Mouse (Mus musculus) mouse embryonic stem cell (cell line): ENCODE measurements around the gene Cdc42ep4.

Experiments
- in situ Hi-C, 2 experiments: fragments of 300-500 bp; cut with MboI; formaldehyde crosslinking; loops; 1 replicate in 1 of 2; 3 replicates in 1 of 2; pipeline ENCODE4 v1.14.3; 2019 to 2020; ENCODE audit warnings: low sequenced_read_pairs in 2 of 2, low pct_unique_long_range_greater_than_20kb in 1 of 2, mixed read lengths in 1 of 2; ENCODE audit not compliant: unreplicated experiment in 1 of 2

The Cdc42ep4 gene

DNA sequence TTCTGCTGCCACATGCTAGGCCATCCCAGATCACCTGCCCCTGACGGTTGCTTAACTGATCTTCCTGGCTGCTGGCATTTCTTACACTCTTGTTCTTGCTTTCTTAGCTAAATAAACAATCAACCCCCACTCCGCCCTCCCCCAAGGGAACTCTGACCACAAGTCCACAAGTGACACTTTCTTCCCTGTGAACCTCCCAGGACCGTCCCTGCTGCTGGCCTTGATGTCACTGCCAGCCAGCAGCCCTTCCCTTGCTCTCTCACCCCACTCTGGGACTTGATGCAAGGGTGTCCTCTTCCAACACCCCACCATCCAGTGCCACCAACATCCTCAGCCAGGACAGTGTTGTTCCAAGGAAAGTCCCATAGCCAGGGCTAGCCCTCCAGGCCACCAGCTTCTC is 20.8 kb downstream of the Cdc42ep4 start:
- in situ Hi-C loops, result no loop called here

DNA sequence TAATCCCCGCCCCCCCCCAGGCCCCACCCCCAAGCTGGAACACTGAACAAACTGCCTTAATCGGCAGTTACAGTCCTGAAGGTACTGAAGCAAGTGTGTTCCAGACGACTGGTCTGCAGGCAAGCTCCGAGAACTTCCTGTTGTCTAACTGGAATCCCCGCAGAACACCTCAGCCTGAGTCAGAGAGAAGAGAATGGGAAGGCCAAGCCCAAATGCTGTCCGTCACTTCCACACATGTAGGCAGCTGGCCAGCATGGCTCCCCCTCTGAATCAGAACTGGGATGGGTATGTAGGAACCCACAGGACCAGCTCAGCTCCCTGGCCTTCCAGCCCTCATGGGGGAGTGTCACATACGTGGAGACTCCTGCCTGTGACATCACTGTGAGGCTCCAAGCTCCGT is 21.8 kb downstream of the Cdc42ep4 start:
- in situ Hi-C loops, result no loop called here

DNA sequence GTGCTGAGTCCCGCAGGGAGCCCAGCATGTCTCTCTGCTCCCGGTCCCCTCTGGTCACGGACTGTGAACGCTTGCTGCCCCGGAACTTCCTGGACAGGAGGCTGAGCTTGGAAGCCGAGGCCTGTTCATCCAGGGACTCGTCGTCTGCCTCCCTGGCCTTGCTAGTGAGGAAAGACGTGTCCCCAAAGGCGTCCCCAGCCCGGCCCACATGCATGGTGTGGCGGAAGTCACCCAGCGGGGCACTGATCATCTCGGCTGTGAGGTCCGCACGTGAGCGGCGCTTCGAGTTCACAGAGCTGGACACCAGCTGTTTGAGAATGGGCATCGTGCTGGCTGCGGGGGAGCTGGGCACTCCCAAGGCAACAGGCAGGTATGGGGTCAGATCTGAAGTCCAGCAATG is 22.4 kb downstream of the Cdc42ep4 start:
- in situ Hi-C loops, result no loop called here

DNA sequence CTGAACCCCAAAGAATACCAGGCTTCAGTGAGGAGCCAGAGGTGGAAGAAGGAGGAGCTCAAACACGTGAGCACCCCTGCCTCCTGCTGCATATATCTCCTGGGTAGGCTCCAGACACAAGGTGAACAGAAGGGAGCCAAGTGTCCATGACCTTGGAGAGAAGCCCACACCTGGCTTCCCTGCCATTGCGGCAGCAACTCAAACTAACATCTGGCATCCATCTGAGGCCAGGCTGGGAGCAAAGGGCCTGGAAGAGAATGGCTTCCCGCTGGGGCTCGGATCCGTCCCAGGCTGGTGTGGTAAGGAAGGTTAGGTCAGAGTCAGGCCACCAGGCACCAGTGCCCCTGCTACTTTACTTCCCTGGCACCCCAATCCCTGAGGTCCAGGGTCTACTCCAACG is 23.7 kb downstream of the Cdc42ep4 start:
- in situ Hi-C loops, result no loop called here

DNA sequence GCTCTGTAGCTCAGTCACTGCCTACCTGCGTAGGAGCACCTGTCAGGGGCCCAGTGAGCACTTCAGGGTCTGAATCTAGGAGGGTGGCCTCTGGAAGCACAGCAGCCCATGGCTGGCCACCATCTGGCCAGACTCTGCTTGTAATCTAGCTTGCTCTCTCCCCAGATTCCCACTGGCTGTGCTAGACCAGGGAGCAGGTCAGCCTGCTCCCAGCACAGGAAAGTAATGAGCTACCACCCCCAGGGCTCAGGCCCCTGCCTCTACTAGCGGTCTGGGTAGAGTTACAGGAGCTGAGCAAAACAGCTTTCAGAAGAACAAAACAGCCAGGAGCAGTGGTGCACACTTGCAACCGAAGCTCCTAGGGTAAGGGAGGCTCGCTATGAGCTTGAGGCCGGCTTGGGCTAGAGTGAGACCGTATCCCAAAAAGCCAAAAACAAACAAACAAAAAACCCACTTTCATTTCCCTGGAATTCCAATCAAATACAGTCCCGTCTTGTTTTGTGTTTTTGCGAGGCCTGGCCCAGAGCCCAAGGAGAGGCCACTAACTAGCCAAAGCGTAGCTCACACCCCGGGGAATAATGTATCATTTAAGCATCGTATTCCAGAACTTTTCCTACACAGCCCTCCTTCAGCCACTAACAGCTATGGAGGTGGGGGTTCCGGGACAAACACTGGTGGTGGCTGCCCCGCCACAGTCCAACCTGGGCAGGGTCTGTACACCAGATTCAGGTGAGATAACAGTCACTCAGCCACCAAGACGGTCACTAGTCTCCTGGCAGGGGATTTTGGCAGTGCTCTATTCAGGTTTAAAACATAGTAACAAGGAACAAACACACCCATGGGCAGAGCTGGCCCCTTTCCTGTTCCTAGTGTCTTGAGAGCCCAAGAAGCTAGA is 24.4 kb downstream of the Cdc42ep4 start:
- in situ Hi-C loops, result no loop called here

DNA sequence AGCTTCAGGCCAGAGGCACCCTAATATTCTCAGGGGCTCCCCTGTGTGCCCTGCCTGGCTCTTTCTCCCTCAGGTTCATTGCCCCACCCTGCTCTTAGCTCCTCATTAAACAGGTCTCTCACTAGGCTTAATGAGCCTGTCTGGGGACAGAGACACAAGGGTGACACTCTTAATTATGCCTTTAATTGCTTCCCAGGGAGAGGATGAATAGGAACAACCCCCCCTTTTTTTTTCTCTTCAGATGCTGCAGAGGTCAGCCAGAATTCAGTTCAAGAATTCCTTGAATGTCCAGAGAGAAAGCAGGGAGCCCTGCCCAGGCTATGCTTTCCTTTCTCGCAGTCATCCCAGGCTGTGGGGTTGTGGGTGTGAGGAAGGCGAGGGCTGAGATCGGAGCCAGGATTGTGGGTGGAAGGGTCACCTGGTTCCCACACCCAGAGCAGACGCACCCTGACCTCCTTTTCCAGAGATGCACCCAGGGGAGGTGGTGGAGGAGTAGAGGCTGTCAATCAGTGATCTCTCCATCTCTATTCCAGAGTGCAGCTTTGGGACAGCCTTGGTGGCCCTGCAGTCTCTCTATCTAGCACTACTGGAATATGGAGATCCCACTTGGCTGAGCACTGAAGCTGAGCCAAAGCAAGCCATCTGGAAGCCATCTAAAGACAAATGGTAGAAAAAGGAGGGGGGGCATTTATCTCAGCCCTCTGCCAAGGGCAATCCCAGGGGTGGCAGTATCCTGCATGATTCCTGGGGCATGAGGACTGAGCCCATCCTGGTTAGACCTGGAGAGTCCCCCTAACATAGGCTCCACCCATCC is 26.2 kb downstream of the Cdc42ep4 start:
- in situ Hi-C loops, result no loop called here

DNA sequence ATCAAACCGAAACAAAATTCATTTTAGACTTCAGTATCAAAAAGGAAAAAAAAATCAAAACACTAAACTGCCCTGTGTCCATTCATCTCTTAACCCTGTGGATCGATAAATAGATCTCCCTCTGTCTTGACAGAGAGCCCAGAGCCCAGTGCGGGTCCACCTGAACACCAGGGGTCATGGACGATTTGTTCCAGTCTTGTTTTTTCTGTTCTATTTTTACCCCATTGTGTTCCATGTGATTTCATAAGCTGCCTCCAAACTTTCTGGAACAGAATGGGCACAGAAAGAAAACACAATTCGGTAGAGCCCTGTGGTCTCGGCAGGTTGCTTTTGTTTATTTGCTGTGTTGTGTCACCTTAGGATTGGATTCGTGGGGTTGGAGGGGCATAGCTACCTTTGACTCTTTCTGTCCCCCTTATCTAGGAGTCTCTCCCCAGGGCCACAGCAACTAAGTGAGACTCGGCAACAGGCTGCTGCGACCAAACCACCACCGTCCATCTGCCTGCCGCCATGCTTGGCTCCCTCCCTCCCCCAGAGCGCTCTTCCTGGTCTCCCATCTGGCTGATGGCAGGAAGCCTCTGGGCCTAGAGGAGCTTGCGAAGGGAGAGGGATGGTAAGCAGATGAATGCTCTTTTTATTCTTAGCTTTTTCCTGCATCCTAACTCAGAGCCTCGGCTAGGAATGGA is 29.1 kb downstream of the Cdc42ep4 start:
- in situ Hi-C loops, result no loop called here

DNA sequence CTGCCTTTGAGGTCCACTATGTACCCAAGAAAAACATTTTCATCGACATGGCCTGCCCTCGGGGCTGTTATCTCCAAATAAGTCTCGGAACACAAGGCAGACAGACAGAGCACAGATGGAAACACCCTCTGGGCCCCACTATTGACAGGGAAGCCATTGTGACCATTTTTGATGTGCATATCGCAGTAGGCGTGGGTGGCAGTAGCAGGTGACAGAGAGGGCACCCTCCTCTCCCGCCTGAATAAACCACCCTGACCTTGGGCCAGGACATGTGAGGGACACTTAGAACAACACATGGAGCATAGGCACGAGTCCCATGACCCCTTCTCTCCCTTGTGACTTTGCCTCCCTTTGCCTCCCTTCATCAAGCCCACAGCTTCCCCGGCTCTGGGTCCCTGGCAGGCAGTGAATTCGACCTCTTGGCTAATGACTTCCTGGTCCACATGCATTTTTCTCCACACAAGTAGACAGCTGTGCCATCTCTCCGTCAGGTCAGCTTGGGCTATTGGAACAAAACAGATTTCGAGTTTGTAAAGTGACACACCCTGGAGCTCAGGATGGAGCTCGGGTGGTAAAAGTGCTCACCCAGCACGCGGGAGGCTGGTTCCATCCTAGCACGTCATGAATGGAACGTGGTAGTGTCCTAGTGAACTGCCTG is 33.8 kb downstream of the Cdc42ep4 start:
- in situ Hi-C loops, result no loop called here

DNA sequence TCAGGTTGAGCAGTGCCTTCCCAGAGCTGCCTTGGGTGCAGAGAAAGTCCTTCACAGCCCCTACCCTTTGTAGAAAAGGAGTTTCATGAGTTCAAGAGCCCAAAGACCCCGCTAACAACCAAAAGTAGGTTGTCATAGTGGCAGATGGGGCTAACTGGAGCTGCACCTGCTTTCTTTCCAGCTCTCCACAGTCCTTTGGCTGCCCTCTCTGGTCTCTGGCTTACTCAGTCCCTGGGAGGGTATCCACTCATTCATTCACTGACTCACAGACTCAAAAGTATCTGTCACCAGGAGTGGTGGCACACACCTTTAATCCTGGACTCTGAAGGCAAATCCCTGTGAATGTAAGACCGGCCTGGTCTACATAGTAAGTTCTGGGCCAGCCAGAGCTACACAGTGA is 35.5 kb downstream of the Cdc42ep4 start:
- in situ Hi-C loops, result no loop called here

DNA sequence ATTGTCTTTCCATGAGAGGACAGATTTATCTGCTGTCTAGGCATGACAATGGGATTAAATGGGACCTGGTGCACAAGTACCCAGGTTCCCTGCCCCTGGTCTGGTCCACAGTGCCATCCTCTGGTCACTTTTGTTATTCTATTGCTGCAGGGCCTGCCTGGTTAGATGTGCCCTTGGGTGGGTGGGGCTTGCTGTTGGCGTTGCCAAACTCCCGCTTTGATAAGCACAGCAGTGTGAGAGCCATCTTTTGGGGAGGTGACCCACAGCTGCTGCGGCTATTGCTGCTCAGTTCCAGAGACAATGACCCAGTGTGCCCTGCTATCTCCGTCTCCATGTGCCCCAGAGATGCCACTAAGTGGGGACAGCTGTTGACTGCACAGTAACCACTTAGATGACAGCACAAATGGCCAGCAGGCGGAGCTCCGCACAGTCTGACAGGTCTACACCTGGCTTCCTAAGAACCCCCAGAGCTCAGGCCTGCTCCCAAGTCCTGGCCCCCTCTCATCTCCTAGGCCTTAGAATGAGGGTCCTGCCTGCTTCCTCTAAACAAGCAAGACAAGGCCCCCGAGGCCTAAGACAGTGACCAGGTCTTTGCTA is 36.5 kb downstream of the Cdc42ep4 start:
- in situ Hi-C loops, result no loop called here

DNA sequence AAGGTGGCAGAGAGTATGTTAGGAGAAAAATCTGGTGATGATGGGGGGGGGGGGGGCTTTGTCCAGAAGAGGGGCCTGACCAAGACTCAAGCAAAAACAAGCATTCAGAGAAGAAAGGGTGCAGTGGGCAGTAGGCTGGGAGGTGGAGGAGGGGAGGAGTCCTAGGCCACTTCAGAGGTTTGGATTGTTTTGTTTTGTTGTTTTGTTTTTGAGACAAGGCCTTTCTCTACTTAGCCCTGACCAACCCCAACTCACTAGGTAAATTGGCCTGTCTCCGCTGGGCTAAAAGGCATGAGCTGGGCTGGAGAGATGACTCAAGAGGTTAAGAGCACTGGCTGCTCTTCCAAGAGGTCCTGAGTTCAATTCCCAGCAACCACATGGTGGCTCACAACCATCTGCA is 40.6 kb downstream of the Cdc42ep4 start:
- in situ Hi-C loops, result no loop called here

DNA sequence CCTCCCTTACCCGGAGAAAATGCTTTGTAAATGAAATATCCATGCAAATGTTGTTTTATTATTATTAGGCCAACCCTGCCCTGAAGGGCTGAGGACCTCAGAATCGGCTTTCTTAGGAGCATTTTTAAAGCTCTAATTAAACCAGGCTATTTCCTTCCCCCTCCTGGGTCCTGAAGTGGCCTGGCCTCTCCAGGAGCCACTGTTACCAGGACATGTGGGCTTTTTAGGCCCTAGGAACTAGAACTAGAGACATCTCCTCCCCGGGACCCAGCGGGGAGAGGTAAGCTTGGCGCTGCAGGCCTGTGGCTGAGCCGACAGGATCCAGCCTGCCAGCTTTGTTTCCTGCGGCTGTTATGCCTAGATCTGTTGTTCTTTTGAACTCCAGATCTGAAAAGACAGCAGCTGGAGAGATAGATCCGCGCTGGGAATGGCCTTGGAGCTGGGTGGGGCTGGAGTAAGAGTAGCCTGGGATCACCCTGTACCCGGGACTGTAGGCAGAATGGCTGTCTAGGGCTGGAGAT is 41.4 kb downstream of the Cdc42ep4 start:
- in situ Hi-C loops, result no loop called here

DNA sequence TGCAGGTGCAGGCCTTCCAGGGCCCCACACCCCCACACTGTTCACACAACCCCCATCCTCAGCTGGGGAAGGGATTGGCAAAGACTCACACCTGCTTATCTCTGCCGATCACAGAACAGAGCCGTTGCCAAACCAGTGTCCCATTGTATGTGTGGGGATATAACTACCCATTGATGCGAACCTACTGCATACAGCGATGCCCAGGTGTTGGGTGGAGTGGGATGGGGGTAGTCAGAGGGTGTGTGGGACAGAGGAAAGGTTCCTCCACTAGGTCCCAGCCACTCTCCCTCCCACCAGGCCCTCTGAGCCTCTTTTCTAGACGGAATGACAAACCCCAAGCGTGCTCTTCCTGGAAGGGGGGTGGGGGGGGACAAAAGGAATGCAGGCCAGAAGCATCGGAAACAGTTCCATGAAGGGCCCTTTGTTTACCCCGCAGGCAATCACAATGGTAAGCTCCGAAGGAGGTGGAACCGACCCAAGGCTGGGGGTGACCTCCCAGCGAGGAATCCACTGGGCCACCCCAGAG is 41.9 kb downstream of the Cdc42ep4 start, which contains the start of gene Cpsf4l:
Gene Cpsf4l (minus strand): TSS at position 287 of the 526 bp plus-strand sequence.
- in situ Hi-C loops, result no loop called here

DNA sequence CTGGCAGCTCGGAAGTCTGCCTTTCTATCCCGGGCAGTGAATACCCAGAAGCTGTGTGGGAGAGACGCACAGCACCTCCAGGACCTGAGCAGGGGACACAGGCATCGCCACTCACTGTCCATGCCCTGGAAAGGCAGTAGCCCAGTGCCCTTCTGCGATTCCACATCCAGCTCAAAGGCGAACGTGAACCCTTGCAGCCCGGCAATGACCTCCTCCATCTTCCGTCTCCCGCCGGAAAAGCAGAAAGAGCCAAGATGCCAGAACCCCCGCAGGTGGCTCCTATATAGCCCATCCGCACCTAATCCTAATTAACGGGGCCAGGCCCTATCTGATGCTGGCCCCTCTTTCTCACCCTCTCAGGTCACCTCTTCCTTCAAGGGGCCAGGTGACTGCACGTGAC is 42.4 kb downstream of the Cdc42ep4 start:
- in situ Hi-C loops, result no loop called here

DNA sequence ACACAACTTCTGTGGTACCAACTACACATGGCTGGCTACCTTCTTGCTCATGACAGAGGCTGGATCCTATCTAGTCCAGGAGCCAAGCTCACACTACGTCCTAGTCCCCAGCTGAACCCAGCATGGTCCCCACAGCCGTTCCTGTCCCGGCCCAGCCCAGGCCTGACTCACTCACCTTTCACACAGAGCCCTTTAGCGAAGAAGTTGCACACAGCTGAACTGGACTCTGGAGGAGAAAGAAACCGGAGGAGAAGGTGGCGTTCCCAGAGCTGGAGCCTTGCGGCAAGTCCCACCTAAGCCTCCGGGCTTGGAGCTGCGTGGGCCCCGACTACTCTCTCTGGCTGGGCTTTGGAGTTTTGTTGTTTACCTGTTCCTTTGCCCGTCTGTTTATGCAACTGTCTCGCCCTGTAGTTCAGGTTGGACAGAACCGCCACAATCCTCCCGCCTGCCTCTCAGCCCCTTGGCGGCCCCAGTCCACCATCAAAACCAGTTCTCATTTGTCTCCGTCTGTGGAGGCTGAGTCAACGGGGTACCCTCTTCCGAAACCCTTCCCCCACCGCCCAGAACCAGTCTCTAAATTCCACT is 43.0 kb downstream of the Cdc42ep4 start:
- in situ Hi-C loops, result no loop called here

DNA sequence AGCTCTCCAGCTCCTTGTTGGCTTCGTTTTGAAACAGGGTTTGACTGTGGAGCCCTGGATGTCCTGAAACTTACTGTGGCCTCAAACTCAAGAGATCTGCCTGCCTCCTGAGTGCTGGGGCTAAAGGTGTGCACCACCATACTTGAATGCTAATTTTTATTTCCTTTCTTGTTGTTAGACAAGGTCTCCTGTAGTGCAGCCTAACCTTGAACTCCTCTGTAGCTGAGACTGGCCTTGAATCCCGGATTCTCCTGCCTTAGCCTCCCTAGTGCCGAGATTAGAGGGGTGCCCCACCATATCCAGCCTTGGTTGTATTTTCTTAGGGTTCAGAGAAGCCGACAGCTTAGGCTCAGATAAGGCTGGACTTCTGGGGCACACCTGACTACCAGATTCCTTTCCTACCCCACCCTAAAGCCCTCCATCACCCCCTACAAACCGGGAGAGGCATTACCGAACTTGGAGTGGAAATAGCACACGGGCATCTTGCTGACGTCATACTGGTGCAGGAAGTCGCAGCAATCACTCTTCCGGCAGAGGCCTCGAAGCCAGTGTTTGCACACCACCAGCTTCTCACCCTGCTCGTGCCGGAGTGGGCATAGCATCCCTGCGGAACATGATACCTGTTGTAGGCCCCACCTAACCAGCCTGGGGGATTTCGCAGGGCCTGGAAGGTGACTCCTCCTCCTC is 45.6 kb downstream of the Cdc42ep4 start:
- in situ Hi-C loops, result no loop called here

DNA sequence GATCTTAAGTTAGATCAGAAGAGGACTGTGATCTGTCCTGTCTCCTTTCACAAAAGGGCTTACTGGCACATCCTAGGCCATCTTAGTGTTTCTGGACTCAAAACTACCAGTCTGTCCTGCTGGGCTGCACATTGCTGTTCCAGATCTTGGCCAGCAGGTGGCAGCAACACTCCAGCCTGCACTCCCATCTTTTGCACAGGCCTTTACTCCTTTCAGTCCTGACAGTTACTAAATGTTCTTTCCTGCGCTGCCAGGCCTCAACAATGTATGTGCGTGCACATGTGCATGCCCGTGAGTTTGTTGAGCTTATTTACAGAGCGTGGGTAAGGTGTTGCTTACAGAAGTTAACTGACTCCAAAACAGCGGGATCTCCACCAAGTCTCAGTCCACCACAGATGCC is 47.9 kb downstream of the Cdc42ep4 start:
- in situ Hi-C loops, result loop anchor here (5.0 kb wide), 1 partner anchor 109 kb away; no protein-coding TSS in a partner anchor
